Mouse (Mus musculus): ENCODE results near the gene Plekha6. TPM values are rescaled to one million over a fixed set of nuclear protein-coding genes. Genes with fewer than 3 reads are reported as not detected.

Gene Plekha6
- polyA plus RNA-seq, 1 experiment from 2014 or later: 27.4 TPM

DNA sequence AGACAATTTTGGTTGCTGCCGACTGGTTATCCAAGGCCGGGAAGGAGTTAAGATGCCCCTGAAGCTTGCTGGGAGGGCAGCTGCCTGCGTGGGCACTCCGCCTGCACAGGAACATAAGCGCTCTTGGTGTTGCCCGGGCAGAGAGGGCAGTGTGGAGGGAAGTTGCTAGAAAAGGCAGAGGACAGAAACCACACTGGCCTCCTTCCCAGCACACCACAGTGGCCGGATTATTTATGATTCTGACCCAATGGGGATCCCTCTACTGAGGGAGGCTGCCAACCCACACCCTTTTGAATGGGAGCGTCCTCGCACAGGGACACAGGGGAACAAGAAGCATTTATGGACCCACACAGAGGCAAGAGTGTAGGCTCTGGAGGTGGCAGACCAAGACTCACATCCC, 7.3 kb downstream of the Plekha6 start:
- Histone ChIP-seq H3K27me3 (peaks cover 28% of the 10 kb centered on the region), H3K4me2 (no peak overlapping the region), H3K9ac (no peak overlapping the region), H3K27ac (replicated peaks) (no peak overlapping the region), H3K9me3 (no peaks in the 10 kb centered on the region), H3K4me3 (no peak overlapping the region), H3K36me3 (no peaks in the 10 kb centered on the region), H3K4me1 (replicated peaks) (0 out of 2 replicates have a peak, but pooled peaks cover 9% of the 10 kb centered on the region)
- ATAC-seq (ENCODE audit: low read depth): no peak
- 86% methylated on average over 9 of the region's 9 CpGs for WGBS

DNA sequence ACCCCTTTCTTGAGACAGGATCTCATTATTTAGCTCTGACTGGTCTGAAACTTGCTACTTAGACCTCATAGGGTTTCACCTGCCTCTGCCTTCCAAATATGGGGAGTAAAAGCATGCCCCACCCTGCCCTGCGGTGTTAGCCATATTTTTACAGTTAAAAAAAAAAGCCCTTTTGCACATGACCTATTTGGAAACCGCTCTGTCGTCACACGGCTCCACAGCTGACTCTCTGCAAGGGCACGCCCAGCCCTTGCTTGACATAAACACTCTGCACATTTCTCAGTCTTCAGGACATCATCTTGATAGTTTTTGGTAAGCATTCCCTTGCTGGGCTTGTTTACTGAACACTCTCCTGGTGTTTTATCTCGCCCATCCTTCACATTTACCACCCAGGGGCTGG, 11.1 kb downstream of the Plekha6 start:
- Histone ChIP-seq H3K9ac (no peak overlapping the region), H3K27me3 (no peaks in the 10 kb centered on the region), H3K4me1 (replicated peaks) (peaks cover 18% of the 10 kb centered on the region), H3K36me3 (no peaks in the 10 kb centered on the region), H3K4me2 (no peak overlapping the region), H3K27ac (replicated peaks) (no peak overlapping the region), H3K9me3 (no peaks in the 10 kb centered on the region), H3K4me3 (no peak overlapping the region)
- 77% methylated on average over 6 of the region's 6 CpGs for WGBS
- no peak for ATAC-seq (ENCODE audit: low read depth)

DNA sequence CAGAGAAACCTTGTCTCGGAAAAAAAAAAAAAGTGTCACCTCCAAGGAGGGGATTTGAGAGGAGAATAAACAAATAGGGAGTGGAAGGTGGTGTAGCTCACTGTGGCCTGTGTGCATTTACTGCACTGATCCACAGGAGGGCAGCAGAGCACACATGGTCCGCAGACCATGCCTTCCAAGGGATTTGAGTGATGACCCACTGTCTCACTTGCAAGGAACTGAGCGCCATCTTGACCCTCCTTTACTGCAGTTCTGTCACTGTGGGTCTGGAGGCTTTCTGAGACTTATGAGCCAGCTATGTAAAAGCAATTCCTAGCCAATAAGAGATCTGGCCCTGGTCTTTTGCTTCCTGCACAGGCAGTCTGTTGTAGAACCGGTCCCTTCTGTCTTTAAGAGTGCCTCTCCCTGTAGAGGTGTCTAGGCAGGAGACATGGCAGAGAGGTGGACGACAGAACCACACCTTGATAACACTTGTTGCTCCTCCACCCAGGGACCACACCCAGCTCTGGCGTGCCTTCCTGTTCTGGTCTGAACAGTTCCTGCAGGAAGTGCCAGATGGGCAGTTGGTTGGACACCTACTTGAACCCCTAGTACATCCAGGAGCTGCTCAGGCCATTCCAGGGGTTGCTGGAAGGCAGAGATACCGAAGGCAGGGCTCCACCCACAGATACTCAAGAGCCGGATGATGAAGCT, 13.6 kb downstream of the Plekha6 start:
- Histone ChIP-seq H3K4me2 (no peak overlapping the region), H3K4me3 (no peak overlapping the region), H3K9ac (no peak overlapping the region), H3K4me1 (replicated peaks) (peaks cover 29% of the 10 kb centered on the region), H3K27ac (replicated peaks) (no peak overlapping the region), H3K36me3 (no peaks in the 10 kb centered on the region), H3K27me3 (no peaks in the 10 kb centered on the region), H3K9me3 (no peaks in the 10 kb centered on the region)
- ATAC-seq (ENCODE audit: low read depth): no peak
- 52% methylated on average over 8 of the region's 8 CpGs for WGBS

DNA sequence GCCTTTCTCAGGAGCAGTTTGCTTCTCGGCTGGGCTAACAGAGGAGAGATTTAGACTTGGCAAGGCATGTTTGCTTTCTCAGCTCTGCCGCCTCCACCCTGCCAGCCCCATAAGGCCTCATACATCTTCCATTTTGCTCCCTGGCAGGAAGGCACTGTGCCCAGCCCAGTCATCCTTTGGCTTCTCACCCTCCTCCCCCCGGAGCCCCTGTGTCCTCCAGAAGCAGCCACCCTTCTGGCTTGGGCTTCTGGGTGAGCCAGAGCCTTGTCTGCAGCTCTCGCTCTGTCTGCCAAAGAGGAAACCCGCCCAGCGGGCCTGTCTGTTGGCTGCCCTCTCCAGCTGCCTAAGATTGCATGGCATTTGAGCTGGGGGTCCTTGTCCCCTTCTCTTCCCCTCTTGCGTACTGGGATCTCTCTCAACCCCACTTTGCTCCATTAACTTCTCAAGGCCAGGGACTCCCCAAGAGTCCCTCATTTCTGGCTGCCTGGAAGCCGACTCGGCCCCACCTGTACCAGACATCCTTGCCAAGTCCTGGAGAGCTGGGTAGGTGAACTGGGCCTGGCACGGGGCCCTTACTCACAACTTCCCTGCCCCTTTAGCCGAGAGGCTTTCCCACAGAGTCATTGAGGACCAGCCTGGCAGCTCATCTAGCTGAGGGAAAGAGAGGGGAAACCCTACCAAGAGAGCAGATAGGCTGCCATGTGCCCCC, 14.9 kb downstream of the Plekha6 start:
- WGBS: 78% methylated on average over 11 of the region's 11 CpGs
- Histone ChIP-seq H3K36me3 (no peaks in the 10 kb centered on the region), H3K4me3 (no peak overlapping the region), H3K4me2 (no peak overlapping the region), H3K27ac (replicated peaks) (peak overlapping the region; percentile 47), H3K9ac (0 out of 2 replicates have a peak overlapping the region, but pooled peaks have one; percentile 8), H3K27me3 (no peaks in the 10 kb centered on the region), H3K9me3 (no peaks in the 10 kb centered on the region), H3K4me1 (replicated peaks) (peaks cover 42% of the 10 kb centered on the region)
- no peak for ATAC-seq (ENCODE audit: low read depth)

DNA sequence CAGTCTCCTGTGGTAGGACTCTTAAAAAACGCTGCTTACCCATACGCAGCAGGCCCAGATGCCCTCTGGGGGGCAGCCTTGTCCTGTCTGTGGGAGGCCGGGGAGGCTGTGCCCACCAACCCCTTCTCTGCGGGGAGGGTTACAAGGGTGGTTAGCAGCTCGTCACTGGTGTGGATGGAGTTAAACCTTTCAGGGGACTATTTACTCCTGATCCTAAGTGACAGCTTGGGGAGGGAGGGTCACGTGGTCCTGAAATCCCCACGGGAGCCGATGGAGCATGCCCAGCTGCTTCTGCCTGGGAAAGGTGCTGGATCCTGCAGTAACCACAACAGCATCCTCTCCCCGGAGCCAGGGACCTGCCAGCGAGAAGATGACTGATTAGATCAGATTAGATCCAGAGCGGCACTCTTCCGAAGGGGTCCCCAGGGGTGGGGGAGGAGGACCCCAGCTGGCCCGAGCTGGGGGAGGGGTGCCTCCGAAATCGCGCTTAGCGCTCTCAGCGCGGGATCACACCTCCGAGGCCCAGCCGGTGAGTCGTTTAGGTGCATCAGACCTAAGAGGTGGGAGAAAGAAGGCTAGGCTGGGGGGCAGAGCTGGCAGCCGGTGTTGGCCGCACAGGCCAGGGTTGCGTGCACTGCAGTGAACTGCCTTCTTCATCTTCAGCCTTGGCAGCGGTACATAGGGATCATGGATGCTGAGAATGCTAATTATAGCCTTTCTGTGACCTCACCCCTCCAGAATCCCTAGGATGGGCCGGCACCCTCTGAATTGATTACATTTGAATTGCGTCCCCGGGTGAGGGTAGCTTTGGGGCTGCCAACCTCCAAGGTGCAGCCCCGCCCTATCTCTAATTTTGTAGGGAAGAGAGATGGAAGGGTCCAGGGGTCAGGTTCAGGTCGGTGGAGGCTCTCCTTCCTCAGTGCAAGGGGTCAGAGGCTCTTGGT, 17.3 kb downstream of the Plekha6 start:
- no peaks in the 10 kb centered on the region for H3K9me3 ChIP-seq
- H3K27ac ChIP-seq (replicated peaks): peak overlapping the region; percentile 99
- no peaks in the 10 kb centered on the region for H3K27me3 ChIP-seq
- peak overlapping the region; percentile 55 for H3K4me3 ChIP-seq
- peak; percentile 81 for ATAC-seq (ENCODE audit: low read depth)
- peaks cover 62% of the 10 kb centered on the region for H3K4me1 ChIP-seq (replicated peaks)
- H3K9ac ChIP-seq: peak overlapping the region; percentile 89
- H3K4me2 ChIP-seq: peak overlapping the region; percentile 77
- WGBS: under 1% methylated on average over 31 of the region's 31 CpGs
- no peaks in the 10 kb centered on the region for H3K36me3 ChIP-seq

DNA sequence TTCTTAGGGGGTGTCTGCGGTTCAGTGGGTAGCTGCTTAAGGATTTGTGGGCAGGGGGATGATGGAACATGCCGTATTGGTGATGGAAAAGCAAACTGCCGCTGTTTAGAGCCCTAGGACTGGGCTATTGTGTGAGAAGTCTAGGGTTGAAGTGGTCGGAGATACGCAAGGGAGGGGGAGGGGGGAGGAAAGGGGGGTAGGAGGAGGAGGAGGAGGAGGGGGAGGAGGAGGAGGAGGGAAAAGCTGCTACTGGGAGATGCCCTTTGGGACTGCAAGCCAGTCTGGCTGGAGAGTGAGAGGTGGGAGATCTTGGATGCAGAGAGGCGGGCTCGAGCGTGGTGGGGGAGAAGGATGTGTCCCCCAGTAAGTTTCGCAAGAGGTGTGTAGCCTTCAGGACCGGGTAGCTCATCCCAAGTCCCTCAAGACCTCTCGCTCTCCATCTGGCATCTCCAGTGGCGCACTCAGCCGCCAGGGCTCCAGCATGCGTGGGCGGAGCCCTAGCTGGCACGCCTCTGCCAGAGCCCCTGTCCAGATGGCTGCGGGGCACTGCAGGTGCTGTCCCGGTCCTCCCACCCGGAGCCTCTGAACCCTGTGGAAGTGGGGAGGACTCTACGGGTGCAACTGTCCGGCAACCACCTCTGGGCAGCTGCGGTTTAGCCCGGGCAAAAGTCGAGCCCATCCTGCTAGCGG, 18.2 kb downstream of the Plekha6 start:
- peak overlapping the region; percentile 89 for H3K9ac ChIP-seq
- WGBS: under 1% methylated on average over 24 of the region's 25 CpGs
- H3K9me3 ChIP-seq: no peaks in the 10 kb centered on the region
- H3K4me2 ChIP-seq: peak overlapping the region; percentile 77
- peak overlapping the region; percentile 99 for H3K27ac ChIP-seq (replicated peaks)
- peak; percentile 76 for ATAC-seq (ENCODE audit: low read depth)
- H3K27me3 ChIP-seq: no peaks in the 10 kb centered on the region
- no peaks in the 10 kb centered on the region for H3K36me3 ChIP-seq
- peak overlapping the region; percentile 55 for H3K4me3 ChIP-seq
- peaks cover 70% of the 10 kb centered on the region for H3K4me1 ChIP-seq (replicated peaks)

DNA sequence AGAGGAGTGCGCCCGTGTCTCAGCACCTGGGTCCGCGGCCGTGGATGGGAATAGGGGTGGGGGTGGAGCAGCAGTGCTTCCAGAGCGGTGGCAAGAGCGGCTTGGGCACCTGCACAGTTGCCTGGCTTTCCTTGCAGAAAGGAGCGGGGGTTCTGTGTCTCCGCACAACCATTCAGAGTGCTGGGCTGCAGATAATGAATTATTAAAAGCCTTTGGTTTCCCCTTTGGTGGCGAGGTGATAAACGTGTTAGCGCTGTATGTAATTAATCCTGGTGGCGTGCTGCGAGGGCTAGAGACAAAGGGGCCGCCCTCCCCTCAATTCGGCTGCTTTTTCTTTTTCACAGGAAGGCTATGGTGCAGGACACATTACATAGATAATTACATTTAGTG, 18.7 kb downstream of the Plekha6 start:
- under 1% methylated on average over 16 of the region's 16 CpGs for WGBS
- H3K36me3 ChIP-seq: no peaks in the 10 kb centered on the region
- peak overlapping the region; percentile 55 for H3K4me3 ChIP-seq
- H3K4me1 ChIP-seq (replicated peaks): peaks cover 74% of the 10 kb centered on the region
- peak; percentile 75 for ATAC-seq (ENCODE audit: low read depth)
- peak overlapping the region; percentile 99 for H3K27ac ChIP-seq (replicated peaks)
- no peaks in the 10 kb centered on the region for H3K9me3 ChIP-seq
- H3K4me2 ChIP-seq: peak overlapping the region; percentile 77
- H3K9ac ChIP-seq: peak overlapping the region; percentile 89
- no peaks in the 10 kb centered on the region for H3K27me3 ChIP-seq

DNA sequence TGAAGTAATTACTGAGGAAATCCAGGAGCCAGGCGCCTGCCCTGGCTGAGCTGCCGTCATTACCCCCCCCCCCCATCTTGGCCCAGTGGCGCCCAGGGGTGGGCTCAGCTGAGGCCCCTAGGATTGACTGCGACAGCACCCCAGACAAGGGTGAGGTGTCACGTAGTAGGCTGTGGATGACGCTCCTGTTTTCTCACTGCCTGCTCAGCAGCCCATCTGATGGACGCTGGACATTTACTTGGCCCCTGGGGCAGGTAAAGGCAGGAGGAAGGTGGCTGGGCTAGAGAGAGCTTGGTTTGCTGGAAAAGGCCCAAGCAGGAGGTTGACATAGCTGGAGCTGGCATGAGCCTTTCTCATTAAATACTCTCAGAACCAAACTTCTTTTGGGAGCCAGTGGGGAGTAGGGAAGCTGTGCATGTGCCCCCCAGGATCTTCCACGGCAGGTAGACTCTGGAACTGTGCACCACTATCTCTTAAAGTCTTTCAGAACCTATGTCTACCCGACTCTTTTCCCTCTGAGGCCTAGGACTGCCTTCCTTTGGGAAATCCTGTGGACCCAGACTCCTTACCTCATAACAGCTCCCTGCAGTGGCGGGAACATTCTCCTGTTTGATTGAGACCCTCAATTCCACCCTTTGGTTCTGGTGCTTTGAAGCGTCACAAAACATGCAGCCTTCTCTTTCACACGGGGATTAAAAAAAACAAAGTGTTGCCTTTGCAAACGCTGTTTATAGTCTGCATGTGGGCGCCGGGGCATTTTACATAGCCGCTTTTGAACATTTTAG, 19.3 kb downstream of the Plekha6 start:
- 10% methylated on average over 16 of the region's 16 CpGs for WGBS
- ATAC-seq (ENCODE audit: low read depth): peak; percentile 20
- no peaks in the 10 kb centered on the region for H3K9me3 ChIP-seq
- H3K36me3 ChIP-seq: no peaks in the 10 kb centered on the region
- H3K27ac ChIP-seq (replicated peaks): peak overlapping the region; percentile 99
- H3K4me1 ChIP-seq (replicated peaks): peaks cover 76% of the 10 kb centered on the region
- peak overlapping the region; percentile 77 for H3K4me2 ChIP-seq
- peak overlapping the region; percentile 89 for H3K9ac ChIP-seq
- peak overlapping the region; percentile 55 for H3K4me3 ChIP-seq
- no peaks in the 10 kb centered on the region for H3K27me3 ChIP-seq

DNA sequence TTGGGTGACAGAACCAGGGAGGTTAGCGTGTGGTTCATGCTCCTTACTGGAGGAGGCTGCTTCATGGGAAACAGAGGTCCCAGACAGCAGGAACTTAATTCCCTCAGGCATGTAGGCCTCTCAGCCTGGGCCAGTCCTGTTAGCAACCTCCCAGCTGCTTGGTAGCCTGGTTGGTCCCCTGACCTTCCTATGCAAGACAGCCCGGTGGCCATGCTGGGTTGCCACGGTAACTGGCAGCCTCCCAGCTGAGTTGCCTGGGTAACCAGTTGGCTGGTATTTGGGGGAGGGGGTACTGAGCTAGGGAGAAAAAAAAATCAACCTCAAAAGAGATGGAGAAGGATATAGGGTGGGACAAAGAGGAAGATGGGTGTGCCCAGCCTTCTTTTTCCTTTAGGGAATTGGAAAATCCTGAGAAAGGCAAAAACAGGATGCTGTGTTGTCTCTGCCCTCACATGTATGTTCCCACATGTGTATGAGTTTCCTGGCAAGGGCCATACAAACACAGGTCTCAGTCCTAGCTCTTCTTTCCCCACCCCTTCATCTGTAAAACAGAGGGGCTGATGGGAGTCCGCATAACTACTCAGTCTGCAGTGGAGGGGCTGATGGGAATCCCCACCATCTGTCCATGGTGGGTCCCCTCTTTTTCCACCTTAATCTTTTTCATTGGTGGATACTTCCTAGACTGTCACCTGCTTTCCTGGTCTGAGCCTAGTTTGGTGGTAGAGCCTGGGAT, 24.1 kb downstream of the Plekha6 start:
- H3K9ac ChIP-seq: 0 out of 2 replicates have a peak overlapping the region, but pooled peaks have one; percentile 13
- peak overlapping the region; percentile 80 for H3K27ac ChIP-seq (replicated peaks)
- H3K4me3 ChIP-seq: no peak overlapping the region
- no peaks in the 10 kb centered on the region for H3K27me3 ChIP-seq
- peaks cover 10% of the 10 kb centered on the region for H3K36me3 ChIP-seq
- no peaks in the 10 kb centered on the region for H3K9me3 ChIP-seq
- peaks cover 66% of the 10 kb centered on the region for H3K4me1 ChIP-seq (replicated peaks)
- H3K4me2 ChIP-seq: peak overlapping the region; percentile 6
- ATAC-seq (ENCODE audit: low read depth): peak; percentile 69
- 9% methylated on average over 4 of the region's 4 CpGs for WGBS

DNA sequence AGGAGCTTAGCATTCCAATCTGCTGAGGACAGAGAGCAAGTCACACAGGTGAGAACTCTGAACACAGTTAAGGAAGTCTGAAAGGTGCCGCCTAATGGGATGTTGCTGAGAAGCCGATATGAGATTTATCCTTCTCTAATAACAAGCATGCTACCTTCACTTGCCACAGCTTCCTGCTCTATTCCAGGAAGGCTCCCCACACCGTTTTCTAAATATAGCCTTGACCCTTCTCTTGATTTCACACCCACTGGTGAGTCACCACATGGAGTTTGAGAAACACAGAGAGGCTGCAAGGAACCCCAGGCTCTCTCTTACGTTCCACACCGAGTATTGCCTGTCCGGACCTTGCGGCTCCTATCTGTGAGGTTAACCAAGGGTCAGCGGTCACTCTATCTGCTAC, 24.7 kb downstream of the Plekha6 start:
- H3K9me3 ChIP-seq: no peaks in the 10 kb centered on the region
- peaks cover 66% of the 10 kb centered on the region for H3K4me1 ChIP-seq (replicated peaks)
- H3K27me3 ChIP-seq: no peaks in the 10 kb centered on the region
- no peak overlapping the region for H3K4me2 ChIP-seq
- no peak overlapping the region for H3K9ac ChIP-seq
- 88% methylated on average over 8 of the region's 8 CpGs for WGBS
- H3K36me3 ChIP-seq: peaks cover 10% of the 10 kb centered on the region
- peak overlapping the region; percentile 80 for H3K27ac ChIP-seq (replicated peaks)
- no peak overlapping the region for H3K4me3 ChIP-seq
- no peak for ATAC-seq (ENCODE audit: low read depth)

All from neural tube, embryonic 13.5 days (tissue).